Mouse (Mus musculus) embryonic facial prominence, embryonic 13.5 days (tissue): ENCODE measurements around the gene Polrmt. TPM values are rescaled to one million over a fixed set of nuclear protein-coding genes. Genes with fewer than 3 reads are reported as not detected.
A peak's percentile ranks its signal among the peaks of the same experiment; 100 is the strongest.

Source experiments
- ATAC-seq: fragments of 200-750 bp; cut with Nextera tagmentation; 2 replicates; pipeline ENCODE4 v1.8.0; 2017; ENCODE audit warnings: low read depth; ENCODE audit not compliant: insufficient number of reproducible peaks, insufficient read depth, low FRiP score, low TSS enrichment
- H3K27ac ChIP-seq: fragments of 300-500 bp; sonication (generic); 2 replicates; pipeline ENCODE4 v1.5.1; 2015; ENCODE audit warnings: moderate library complexity, mild to moderate bottlenecking, inconsistent platforms
- H3K27me3 ChIP-seq: fragments of 300-500 bp; sonication (generic); 2 replicates; pipeline ENCODE4 v1.6.1; 2015; ENCODE audit warnings: mild to moderate bottlenecking, inconsistent platforms
- H3K36me3 ChIP-seq: fragments of 300-500 bp; sonication (generic); 2 replicates; pipeline ENCODE4 v1.6.1; 2015; ENCODE audit warnings: mild to moderate bottlenecking, inconsistent platforms
- H3K4me1 ChIP-seq: fragments of 300-500 bp; sonication (generic); 2 replicates; pipeline ENCODE4 v1.6.1; 2015; ENCODE audit warnings: inconsistent platforms
- H3K4me2 ChIP-seq: fragments of 300-500 bp; sonication (generic); 2 replicates; pipeline ENCODE4 v1.6.1; 2015; ENCODE audit warnings: moderate library complexity, mild to moderate bottlenecking, inconsistent platforms
- H3K4me3 ChIP-seq: fragments of 300-500 bp; sonication (generic); 2 replicates; pipeline ENCODE4 v1.5.1; 2015; ENCODE audit warnings: mild to moderate bottlenecking, inconsistent platforms
- H3K9ac ChIP-seq: fragments of 300-500 bp; sonication (generic); 2 replicates; pipeline ENCODE4 v1.6.1; 2015; ENCODE audit warnings: mild to moderate bottlenecking, inconsistent platforms
- H3K9me3 ChIP-seq: fragments of 300-500 bp; sonication (generic); 2 replicates; pipeline ENCODE4 v1.6.1; 2016; ENCODE audit warnings: inconsistent platforms
- WGBS: fragments of 180-500 bp; shearing (Covaris S2); methylation state at CpG from one replicate; pipeline ENCODE4 v1.1.7; 2015; ENCODE audit warnings: mixed read lengths; 5-methylcytosine and 5-hydroxymethylcytosine counted together
- polyA plus RNA-seq: library from polyadenylated mRNA; unstranded; fragments of >200 nt; fragmentation: Nextera tagmentation; extraction: Ambion mirVana; gene quantifications from 2 replicates; pipeline ENCODE4 v1.2.1, GENCODE M21; 2015

Gene Polrmt
- polyA plus RNA-seq: 42.8 and 50.9 TPM in 2 replicates

GRCm38 (mm10) chr10:79745898-79746773 is at the start of gene Polrmt:
TSS of gene Polrmt (minus strand) at chr10:79746581.
- no peak within 1 kb of the TSS for H3K27ac ChIP-seq

GRCm38 (mm10) chr10:79795905-79796304 is 49.5 kb upstream of the Polrmt start:
- no peaks in the 10 kb centered on the region for H3K27me3 ChIP-seq
- 97% methylated on average over 3 of the region's 3 CpGs for WGBS
- H3K36me3 ChIP-seq: peaks cover 6% of the 10 kb centered on the region; the same call in 1 of the 2 replicates
- H3K9ac ChIP-seq: no peak overlapping the region
- no peaks in the 10 kb centered on the region for H3K9me3 ChIP-seq
- no peak for ATAC-seq
- H3K27ac ChIP-seq: no peak overlapping the region
- no peak overlapping the region for H3K4me2 ChIP-seq
- no peak overlapping the region for H3K4me3 ChIP-seq
- H3K4me1 ChIP-seq: peaks cover 24% of the 10 kb centered on the region

More at GRCm38 (mm10) chr10:79745898-79746773, at the start of gene Polrmt:
- peak; percentile 90 for ATAC-seq
- peaks cover 13% of the 10 kb centered on the region for H3K4me1 ChIP-seq
- 3% methylated on average over 38 of the region's 38 CpGs for WGBS
- H3K27me3 ChIP-seq: no peaks in the 10 kb centered on the region
- H3K9ac ChIP-seq: peak within 1 kb of the TSS; percentile 79
- H3K36me3 ChIP-seq: peaks cover 35% of the 10 kb centered on the region
- H3K4me2 ChIP-seq: peak within 1 kb of the TSS; percentile 64
- H3K9me3 ChIP-seq: peaks cover 5% of the 10 kb centered on the region; the same call in 1 of the 2 replicates
- H3K4me3 ChIP-seq: peak within 1 kb of the TSS; percentile 72

GRCm38 (mm10) chr10:79794491-79794931 is 48.1 kb upstream of the Polrmt start:
- ATAC-seq: no peak
- Histone ChIP-seq H3K4me2 (peak overlapping the region; percentile 85), H3K4me1 (peaks cover 24% of the 10 kb centered on the region), H3K27ac (peak overlapping the region; percentile 86), H3K9me3 (no peaks in the 10 kb centered on the region), H3K9ac (peak overlapping the region; percentile 98), H3K27me3 (no peaks in the 10 kb centered on the region), H3K36me3 (peaks cover 6% of the 10 kb centered on the region; the same call in 1 of the 2 replicates), H3K4me3 (peak overlapping the region; percentile 91)
- 10% methylated on average over 10 of the region's 10 CpGs for WGBS

- H3K27ac ChIP-seq: peak overlapping the region; percentile 86
- 1% methylated on average over 37 of the region's 38 CpGs for WGBS
- peak overlapping the region; percentile 85 for H3K4me2 ChIP-seq
- peak overlapping the region; percentile 91 for H3K4me3 ChIP-seq
- H3K9ac ChIP-seq: peak overlapping the region; percentile 98
- no peaks in the 10 kb centered on the region for H3K9me3 ChIP-seq
- no peaks in the 10 kb centered on the region for H3K27me3 ChIP-seq
- H3K36me3 ChIP-seq: peaks cover 6% of the 10 kb centered on the region; the same call in 1 of the 2 replicates
- ATAC-seq: no peak
- peaks cover 24% of the 10 kb centered on the region for H3K4me1 ChIP-seq
Measured at GRCm38 (mm10) chr10:79793738-79794490, 47.5 kb upstream of the Polrmt start.

- Histone ChIP-seq H3K9me3 (no peaks in the 10 kb centered on the region), H3K4me2 (peak within 1 kb of the TSS; percentile 85), H3K36me3 (peaks cover 6% of the 10 kb centered on the region; the same call in 1 of the 2 replicates), H3K27me3 (no peaks in the 10 kb centered on the region), H3K4me3 (peak within 1 kb of the TSS; percentile 91), H3K27ac (peak within 1 kb of the TSS; percentile 86), H3K9ac (peak within 1 kb of the TSS; percentile 98), H3K4me1 (peaks cover 24% of the 10 kb centered on the region)
- WGBS: 8% methylated on average over 34 of the region's 51 CpGs
- ATAC-seq: peak; percentile 56; the same call in 1 of the 2 replicates
Measured at GRCm38 (mm10) chr10:79793051-79793737, 46.8 kb upstream of the Polrmt start, which contains the start of gene Palm. TSS of gene Palm (plus strand) at chr10:79793572.

GRCm38 (mm10) chr10:79792339-79793040 is 46.1 kb upstream of the Polrmt start:
- Histone ChIP-seq H3K27me3 (no peaks in the 10 kb centered on the region), H3K4me3 (peak overlapping the region; percentile 91; the same call in 1 of the 2 replicates), H3K9ac (peak overlapping the region; percentile 98; the same call in 1 of the 2 replicates), H3K4me2 (no peak overlapping the region), H3K4me1 (peaks cover 24% of the 10 kb centered on the region), H3K27ac (peak overlapping the region; percentile 86; the same call in 1 of the 2 replicates), H3K36me3 (peaks cover 6% of the 10 kb centered on the region; the same call in 1 of the 2 replicates), H3K9me3 (no peaks in the 10 kb centered on the region)
- ATAC-seq: no peak
- 82% methylated on average over 5 of the region's 5 CpGs for WGBS

- H3K27me3 ChIP-seq: no peaks in the 10 kb centered on the region
- WGBS: 87% methylated on average over 4 of the region's 4 CpGs
- H3K4me1 ChIP-seq: peaks cover 18% of the 10 kb centered on the region
- no peaks in the 10 kb centered on the region for H3K9me3 ChIP-seq
- no peak within 1 kb of the TSS for H3K9ac ChIP-seq
- H3K4me3 ChIP-seq: no peak within 1 kb of the TSS
- no peak for ATAC-seq
- peaks cover 3% of the 10 kb centered on the region; the same call in 1 of the 2 replicates for H3K36me3 ChIP-seq
- H3K4me2 ChIP-seq: no peak within 1 kb of the TSS
- H3K27ac ChIP-seq: no peak within 1 kb of the TSS
Measured at GRCm38 (mm10) chr10:79790861-79791260, 44.5 kb upstream of the Polrmt start, which contains the start of gene Prss57. TSS of gene Prss57 (minus strand) at chr10:79790961.

GRCm38 (mm10) chr10:79789581-79789980 is 43.2 kb upstream of the Polrmt start:
- no peaks in the 10 kb centered on the region for H3K36me3 ChIP-seq
- no peak overlapping the region for H3K4me2 ChIP-seq
- no peaks in the 10 kb centered on the region for H3K9me3 ChIP-seq
- H3K27ac ChIP-seq: no peak overlapping the region
- peaks cover 10% of the 10 kb centered on the region for H3K4me1 ChIP-seq
- ATAC-seq: no peak
- 49% methylated on average over 2 of the region's 2 CpGs for WGBS
- no peak overlapping the region for H3K4me3 ChIP-seq
- H3K9ac ChIP-seq: no peak overlapping the region
- H3K27me3 ChIP-seq: peaks cover 5% of the 10 kb centered on the region; the same call in 1 of the 2 replicates

- WGBS: 33% methylated on average over 7 of the region's 7 CpGs
- no peak overlapping the region for H3K27ac ChIP-seq
- peaks cover 5% of the 10 kb centered on the region; the same call in 1 of the 2 replicates for H3K4me1 ChIP-seq
- H3K4me3 ChIP-seq: no peak overlapping the region
- H3K9ac ChIP-seq: no peak overlapping the region
- H3K9me3 ChIP-seq: no peaks in the 10 kb centered on the region
- H3K27me3 ChIP-seq: peaks cover 6% of the 10 kb centered on the region; the same call in 1 of the 2 replicates
- ATAC-seq: no peak
- no peak overlapping the region for H3K4me2 ChIP-seq
- no peaks in the 10 kb centered on the region for H3K36me3 ChIP-seq
Measured at GRCm38 (mm10) chr10:79788386-79789158, 42.2 kb upstream of the Polrmt start.
